Mouse (Mus musculus): Measurements from ENCODE around the gene Pcyt2.
A peak's percentile ranks its signal among the peaks of the same experiment; 100 is the strongest.

Pcyt2 gene

GRCm38 (mm10) chr11:120632559-120633519, 15.1 kb upstream of the Pcyt2 start:
- DNase-seq (ENCODE audit: low spot score in 2 of 2): peak; percentile 84 to 86

GRCm38 (mm10) chr11:120631726-120632448, 14.2 kb upstream of the Pcyt2 start:
- peak; percentile 60 to 61 for DNase-seq (ENCODE audit: low spot score in 2 of 2)

GRCm38 (mm10) chr11:120630881-120631725, 13.4 kb upstream of the Pcyt2 start:
- peak in 1 of 2 experiments; percentile 55 for DNase-seq (ENCODE audit: low spot score in 2 of 2)

GRCm38 (mm10) chr11:120630401-120630871, 12.7 kb upstream of the Pcyt2 start:
- peak; percentile 60 to 65 for DNase-seq (ENCODE audit: low spot score in 2 of 2)

DNA sequence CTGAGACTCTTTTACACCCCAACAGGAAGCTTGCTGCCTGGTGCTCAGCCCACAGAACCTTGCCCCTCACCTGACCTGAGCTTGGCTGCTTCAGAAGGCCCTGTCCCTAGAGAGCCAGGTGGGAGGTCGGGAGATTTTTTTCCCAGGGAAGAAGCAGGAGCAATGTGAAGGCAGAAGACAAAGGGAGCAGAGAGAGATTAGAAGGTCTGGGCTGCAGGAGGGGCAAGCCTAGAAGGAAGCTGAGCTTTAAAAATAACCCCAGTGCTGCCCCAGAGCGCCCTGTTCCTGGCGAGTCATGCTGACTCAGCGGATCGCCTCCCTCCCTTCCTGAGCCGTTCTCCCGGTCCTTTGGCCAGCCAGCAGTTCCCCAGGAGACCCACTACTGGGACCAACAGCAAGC, 12.2 kb upstream of the Pcyt2 start:
- DNase-seq (ENCODE audit: low spot score in 2 of 2): peak; percentile 84 to 90

GRCm38 (mm10) chr11:120629341-120629730, 11.6 kb upstream of the Pcyt2 start:
- DNase-seq (ENCODE audit: low spot score in 2 of 2): peak; percentile 81 to 84

DNA sequence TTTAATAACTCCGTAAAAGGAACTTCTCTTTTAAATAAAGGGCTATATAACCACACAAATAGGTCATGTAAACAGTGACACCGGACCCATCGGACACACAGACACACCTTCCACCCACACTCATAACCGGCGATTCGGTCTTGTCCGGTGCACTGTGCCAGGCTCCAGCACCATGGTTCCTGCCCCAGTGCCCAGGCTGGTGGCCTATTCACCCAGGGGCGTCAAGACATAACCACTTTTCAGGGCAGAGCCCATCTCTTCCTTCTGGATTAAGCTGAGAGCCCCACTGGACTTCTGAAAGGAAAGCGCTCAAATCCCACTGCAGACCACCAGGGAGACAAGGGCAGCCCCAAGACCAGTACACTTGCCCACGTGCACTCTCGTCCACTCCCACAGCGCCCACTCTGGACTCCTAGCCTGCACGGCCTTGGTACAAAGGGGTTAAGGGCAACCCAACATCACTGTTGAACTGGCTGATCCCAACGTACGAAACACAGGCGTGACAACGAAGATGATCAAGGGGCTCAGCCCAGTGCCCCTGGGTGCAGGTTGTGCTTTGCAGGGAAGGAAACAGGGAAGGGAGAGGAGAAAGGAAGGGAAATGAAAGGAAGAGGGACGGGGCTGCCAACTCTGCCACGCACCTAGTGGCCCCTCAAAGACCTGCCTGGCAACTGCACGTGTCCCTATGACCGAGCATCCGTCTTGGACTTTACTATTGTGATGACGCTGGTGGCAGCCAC, 11.0 kb upstream of the Pcyt2 start:
- peak in 1 of 2 experiments; percentile 31 for DNase-seq (ENCODE audit: low spot score in 2 of 2)

DNA sequence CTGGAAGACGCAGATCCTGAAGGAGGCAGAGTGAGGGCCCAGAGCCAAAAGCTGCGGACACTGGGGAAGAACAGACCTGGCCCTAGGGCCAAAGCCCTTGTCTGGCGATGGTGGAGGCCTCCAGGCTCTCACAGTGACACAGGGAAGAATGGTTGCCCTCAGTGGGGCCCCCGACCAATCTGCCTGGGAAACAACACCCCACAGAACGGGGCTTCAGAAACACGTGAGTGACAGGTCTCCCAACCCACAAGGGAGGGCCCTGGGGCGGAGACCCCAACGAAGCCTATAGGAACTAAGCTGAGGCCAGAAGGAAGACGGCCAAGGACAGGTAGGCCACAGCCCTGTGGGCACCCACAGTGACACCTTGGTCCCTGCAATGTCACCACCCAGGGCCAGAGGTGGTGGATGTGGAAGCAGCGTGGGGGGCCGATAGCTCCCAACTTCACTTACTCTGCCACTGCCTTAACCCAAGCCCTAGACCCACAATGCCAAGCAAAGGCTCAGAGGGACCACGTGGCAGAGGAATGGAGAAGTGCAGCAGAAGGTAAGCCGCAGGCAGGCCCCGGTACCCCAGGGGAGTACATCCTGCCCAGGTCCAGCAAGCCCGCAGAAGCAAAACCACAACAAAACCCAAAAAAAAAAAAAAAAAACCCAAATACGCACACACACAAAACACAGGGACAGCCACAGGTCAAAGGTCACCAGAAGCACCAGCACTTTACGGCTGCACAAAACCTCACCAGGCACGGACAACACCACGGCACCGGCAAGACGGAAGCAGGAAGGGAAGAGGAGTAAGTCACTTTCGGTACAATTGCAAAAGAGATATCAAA, 9.9 kb upstream of the Pcyt2 start:
- DNase-seq (ENCODE audit: low spot score in 2 of 2): peak in 1 of 2 experiments; percentile 70

DNA sequence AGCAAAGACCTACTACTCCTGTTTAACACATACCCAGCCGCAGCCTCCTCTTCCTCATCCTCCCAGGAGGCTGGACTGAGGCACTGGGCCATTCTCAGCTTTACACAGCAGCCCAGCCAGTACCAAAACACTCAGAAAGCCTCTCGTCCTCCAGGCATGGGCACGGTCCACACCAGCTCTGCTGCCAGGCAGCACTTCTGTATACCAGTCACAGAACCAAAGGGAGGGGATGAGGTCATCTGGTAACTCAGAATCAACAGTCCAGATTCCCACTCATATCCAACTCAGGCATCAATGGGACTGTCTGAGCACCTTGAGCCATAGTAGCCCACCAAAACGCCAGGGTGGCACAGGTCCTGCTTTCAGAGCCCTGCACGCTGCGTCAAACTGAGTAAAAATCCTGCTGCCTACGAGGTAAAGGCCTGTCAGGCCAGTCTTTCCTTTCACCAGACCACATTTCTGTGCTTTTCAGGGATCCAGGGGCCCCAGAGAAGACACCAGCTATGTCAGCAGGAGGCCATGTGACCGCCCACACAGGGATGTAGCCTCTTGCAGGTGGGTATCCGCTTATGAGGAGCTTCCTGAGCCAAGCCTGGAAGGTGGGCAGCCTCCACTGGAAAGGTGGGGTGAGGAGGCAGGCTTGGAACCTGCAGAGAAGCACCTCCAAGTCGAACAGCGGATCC, 9.2 kb upstream of the Pcyt2 start:
- peak in 1 of 2 experiments; percentile 19 for DNase-seq (ENCODE audit: low spot score in 2 of 2)

DNA sequence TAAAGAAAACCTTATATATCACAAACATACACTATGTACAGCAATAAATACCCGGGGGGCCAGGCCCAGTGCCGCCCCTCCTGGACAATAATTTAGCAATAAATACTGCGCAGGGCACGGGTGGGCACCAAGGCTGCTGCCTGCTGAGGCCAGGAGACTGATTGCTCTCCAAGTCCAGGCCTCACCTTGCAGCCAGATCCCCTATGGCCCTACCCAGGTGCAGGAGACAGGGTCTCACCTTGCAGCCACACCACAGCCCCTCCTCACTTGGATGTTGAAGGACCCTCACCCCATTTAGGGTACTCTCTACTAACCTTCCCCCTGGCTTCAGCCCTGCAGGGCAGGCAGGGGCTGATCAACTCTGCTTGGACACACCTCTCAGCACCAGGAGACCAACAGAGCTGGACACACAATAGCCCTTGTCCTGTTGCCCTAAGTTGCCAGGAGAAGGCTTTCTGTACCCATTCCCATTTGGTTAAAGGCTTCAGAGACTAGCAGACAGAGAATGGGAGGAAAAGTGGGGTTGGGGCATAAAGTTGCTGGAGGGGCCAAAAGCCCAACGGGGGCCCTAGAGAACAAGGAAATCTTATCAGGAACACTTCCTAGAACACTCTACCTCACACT, 7.5 kb upstream of the Pcyt2 start, which contains the start of gene Sirt7:
TSS of gene Sirt7 (minus strand) at position 89 of the 624 bp plus-strand sequence.
- DNase-seq (ENCODE audit: low spot score in 2 of 2): no peak

DNA sequence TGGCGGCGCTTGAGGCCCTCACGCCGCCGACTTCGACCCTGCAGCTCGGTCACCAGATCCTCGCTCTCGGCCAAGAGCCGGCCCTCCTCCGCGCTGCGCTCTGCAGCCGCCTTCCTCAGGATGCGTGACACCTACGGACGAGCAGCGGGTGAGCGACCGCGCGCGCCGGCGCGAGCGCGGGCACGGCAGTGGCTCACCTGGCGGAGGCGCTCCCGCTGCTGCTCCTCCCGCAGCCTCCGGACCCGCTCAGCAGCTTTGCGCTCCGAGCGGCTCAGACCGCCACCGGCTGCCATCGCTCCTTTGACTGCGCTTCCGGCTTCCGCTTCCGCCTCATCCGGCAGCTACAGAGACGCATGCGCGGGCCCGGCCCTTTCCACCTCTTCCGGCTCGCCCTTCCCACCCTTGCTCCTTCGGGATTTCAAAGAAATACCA, 7.0 kb upstream of the Pcyt2 start:
- DNase-seq (ENCODE audit: low spot score in 2 of 2): peak; percentile 74 to 92

GRCm38 (mm10) chr11:120623961-120624679, 6.4 kb upstream of the Pcyt2 start:
- peak in 1 of 2 experiments; percentile 88 for DNase-seq (ENCODE audit: low spot score in 2 of 2)

DNA sequence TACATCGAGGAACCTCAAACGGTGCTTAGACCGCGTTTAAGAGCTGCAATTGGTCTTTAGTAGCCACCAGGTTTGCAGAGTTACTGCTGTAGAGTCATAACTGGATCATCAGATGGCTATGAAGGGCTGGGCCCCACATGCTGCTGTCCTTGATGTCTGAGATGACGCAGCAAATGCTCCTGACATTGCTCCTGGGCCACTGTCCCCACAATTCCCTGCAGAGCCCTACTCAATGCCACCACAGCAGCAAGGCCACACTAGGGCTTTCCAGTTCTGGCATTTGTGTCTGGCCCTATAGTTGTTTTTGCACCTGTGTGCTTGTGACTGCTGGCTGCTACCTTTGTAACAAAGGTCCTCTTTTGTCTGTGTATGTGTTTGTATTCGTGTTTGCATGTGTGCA, 5.1 kb upstream of the Pcyt2 start:
- DNase-seq (ENCODE audit: low spot score in 2 of 2): no peak

- no peak for DNase-seq (ENCODE audit: low spot score in 2 of 2)
Measured at GRCm38 (mm10) chr11:120620195-120620594, 2.5 kb upstream of the Pcyt2 start.

DNA sequence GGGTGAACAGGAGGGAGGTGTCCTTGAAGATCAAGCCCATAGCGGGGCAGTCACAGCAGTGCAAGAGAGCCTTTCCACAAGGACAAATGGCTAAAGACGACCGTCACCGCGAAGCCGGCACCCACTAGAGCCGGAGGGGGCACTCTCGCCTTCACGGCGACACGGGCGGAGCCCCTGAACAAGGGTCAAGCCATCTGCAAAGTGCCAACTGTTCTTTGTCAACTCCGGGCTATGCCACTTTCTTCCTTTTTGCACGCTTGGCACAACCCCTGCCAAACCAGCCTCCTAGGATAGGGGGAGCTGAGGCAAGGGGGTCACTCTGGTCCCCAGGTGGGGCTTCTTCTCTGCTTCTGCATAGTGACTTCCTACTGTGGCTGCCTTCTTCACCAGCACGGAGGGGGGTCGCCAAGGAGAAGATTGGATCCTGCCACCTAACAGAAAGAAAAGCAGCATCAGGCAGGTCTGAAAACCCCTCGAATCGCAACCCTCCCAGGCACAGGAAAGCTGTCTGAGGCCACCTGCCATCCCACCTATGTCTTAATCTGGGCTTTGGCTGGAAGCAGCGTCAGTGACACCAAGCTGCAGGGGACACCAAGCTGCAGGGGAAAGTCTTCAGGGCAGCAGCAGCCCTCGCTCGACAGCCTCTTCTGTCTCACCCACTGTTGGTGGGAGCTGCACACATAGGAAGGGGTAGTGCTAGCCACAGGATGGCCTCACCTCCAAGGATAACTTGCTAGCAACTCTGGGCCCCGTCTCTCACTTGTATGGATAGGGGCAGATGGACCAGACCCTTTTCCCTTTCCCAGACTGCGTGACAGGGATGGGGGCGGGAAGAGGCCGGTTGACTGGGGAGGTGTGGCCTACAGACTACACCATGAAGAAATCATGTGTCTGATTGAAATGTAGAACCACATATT, 1.1 kb upstream of the Pcyt2 start:
- no peak for DNase-seq (ENCODE audit: low spot score in 2 of 2)

GRCm38 (mm10) chr11:120616617-120617294, 980 bp downstream of the Pcyt2 start:
- no peak for DNase-seq (ENCODE audit: low spot score in 2 of 2)

Data from spleen, postnatal 10 days (tissue).